Mouse (Mus musculus) layer of hippocampus, postnatal 14 days (tissue): ENCODE data around the gene Gabbr2. TPM values are rescaled to one million over a fixed set of nuclear protein-coding genes. Genes with fewer than 3 reads are reported as not detected.

ENCODE experiments used
- DNase-seq, 2 experiments: peaks; one replicate each; pipeline ENCODE4 v3.0.0; 2021 to 2022; ENCODE audit warnings: low spot score in 2 of 2, mixed read lengths in 1 of 2
- total RNA-seq, 2 experiments: library from RNA; stranded (reverse); gene quantifications; 2 replicates each; pipeline ENCODE4 v1.2.3; 2021

The Gabbr2 gene
- total RNA-seq, 2 experiments from 2014 or later = 214 to 221 TPM

- no peak for DNase-seq
These were observed 264.5 kb downstream of the Gabbr2 start for GRCm38 (mm10) chr4:46727153-46727552.

- DNase-seq = no peak
These were observed 270.7 kb downstream of the Gabbr2 start for GRCm38 (mm10) chr4:46720821-46721557.

- no peak for DNase-seq
These were observed 271.6 kb downstream of the Gabbr2 start for GRCm38 (mm10) chr4:46720070-46720469.

- no peak for DNase-seq
These were observed 273.0 kb downstream of the Gabbr2 start for GRCm38 (mm10) chr4:46718624-46719023.

- DNase-seq = no peak
These were observed 274.5 kb downstream of the Gabbr2 start for GRCm38 (mm10) chr4:46717156-46717555.

GRCm38 (mm10) chr4:46716361-46716760, 275.3 kb downstream of the Gabbr2 start:
- no peak for DNase-seq

GRCm38 (mm10) chr4:46710523-46710922, 281.1 kb downstream of the Gabbr2 start:
- DNase-seq = no peak

- no peak for DNase-seq
These were observed 281.7 kb downstream of the Gabbr2 start for GRCm38 (mm10) chr4:46710018-46710417.

GRCm38 (mm10) chr4:46709492-46709891, 282.2 kb downstream of the Gabbr2 start:
- DNase-seq = peak in 1 of 2 experiments; percentile 58

GRCm38 (mm10) chr4:46705739-46706138, 285.9 kb downstream of the Gabbr2 start:
- DNase-seq = peak in 1 of 2 experiments; percentile 48

GRCm38 (mm10) chr4:46703146-46703545, 288.5 kb downstream of the Gabbr2 start:
- DNase-seq = no peak

GRCm38 (mm10) chr4:46700223-46700651, 291.4 kb downstream of the Gabbr2 start:
- DNase-seq = peak; percentile 24 to 44

GRCm38 (mm10) chr4:46696467-46696866, 295.2 kb downstream of the Gabbr2 start:
- no peak for DNase-seq

- no peak for DNase-seq
These were observed 301.1 kb downstream of the Gabbr2 start for GRCm38 (mm10) chr4:46690565-46690964.

GRCm38 (mm10) chr4:46690023-46690420, 301.7 kb downstream of the Gabbr2 start:
- DNase-seq = no peak

- DNase-seq = peak; percentile 77 to 85
These were observed 302.2 kb downstream of the Gabbr2 start for GRCm38 (mm10) chr4:46689397-46690022.

GRCm38 (mm10) chr4:46688213-46688832, 303.4 kb downstream of the Gabbr2 start:
- DNase-seq = no peak

GRCm38 (mm10) chr4:46684160-46684559, 307.5 kb downstream of the Gabbr2 start:
- peak; percentile 61 to 75 for DNase-seq

GRCm38 (mm10) chr4:46676646-46677045, 315.0 kb downstream of the Gabbr2 start:
- no peak for DNase-seq

GRCm38 (mm10) chr4:46675992-46676391, 315.7 kb downstream of the Gabbr2 start:
- no peak for DNase-seq

- DNase-seq = no peak
These were observed 316.3 kb downstream of the Gabbr2 start for GRCm38 (mm10) chr4:46675272-46675785.

GRCm38 (mm10) chr4:46668620-46669019, 323.1 kb downstream of the Gabbr2 start:
- no peak for DNase-seq
